Mouse (Mus musculus) right cerebral cortex, postnatal 25 days (tissue): Measurements from ENCODE around the gene Smarcc2.

Experiments
- DNase-seq: peaks from one replicate; pipeline ENCODE4 v3.0.0; 2022

Gene Smarcc2

GRCm38 (mm10) chr10:128458719-128459408, at the start of gene Smarcc2:
Gene Smarcc2, plus strand, starts transcription at chr10:128459248.
- peak; percentile 89 for DNase-seq

- DNase-seq, result peak; percentile 97
Measured at GRCm38 (mm10) chr10:128409692-128410559, 49.1 kb upstream of the Smarcc2 start.

- no peak for DNase-seq
Measured at GRCm38 (mm10) chr10:128410560-128410845, 48.5 kb upstream of the Smarcc2 start.

- peak; percentile 97 for DNase-seq
Measured at GRCm38 (mm10) chr10:128411211-128412054, 47.6 kb upstream of the Smarcc2 start, which contains the start of the genes Nabp2 and Rnf41. Gene Nabp2, minus strand, starts transcription at chr10:128411492. Gene Rnf41, plus strand, starts transcription at chr10:128411657.

GRCm38 (mm10) chr10:128412055-128412381, 47.0 kb upstream of the Smarcc2 start:
- no peak for DNase-seq

- DNase-seq, result no peak
Measured at GRCm38 (mm10) chr10:128412558-128412957, 46.5 kb upstream of the Smarcc2 start.

- DNase-seq, result no peak
Measured at GRCm38 (mm10) chr10:128413076-128413475, 46.0 kb upstream of the Smarcc2 start.

GRCm38 (mm10) chr10:128414848-128415247, 44.2 kb upstream of the Smarcc2 start:
- DNase-seq, result no peak

- no peak for DNase-seq
Measured at GRCm38 (mm10) chr10:128422426-128422825, 36.6 kb upstream of the Smarcc2 start.

GRCm38 (mm10) chr10:128424604-128425003, 34.4 kb upstream of the Smarcc2 start:
- no peak for DNase-seq

- DNase-seq, result no peak
Measured at GRCm38 (mm10) chr10:128425260-128425659, 33.8 kb upstream of the Smarcc2 start.

- DNase-seq, result no peak
Measured at GRCm38 (mm10) chr10:128429052-128429451, 30.0 kb upstream of the Smarcc2 start.

- DNase-seq, result no peak
Measured at GRCm38 (mm10) chr10:128429454-128429853, 29.6 kb upstream of the Smarcc2 start.

GRCm38 (mm10) chr10:128433417-128433816, 25.6 kb upstream of the Smarcc2 start:
- no peak for DNase-seq

- no peak for DNase-seq
Measured at GRCm38 (mm10) chr10:128434681-128435080, 24.4 kb upstream of the Smarcc2 start.

- DNase-seq, result no peak
Measured at GRCm38 (mm10) chr10:128435186-128435823, 23.7 kb upstream of the Smarcc2 start.

- no peak for DNase-seq
Measured at GRCm38 (mm10) chr10:128435873-128436272, 23.2 kb upstream of the Smarcc2 start.

GRCm38 (mm10) chr10:128436376-128436775, 22.7 kb upstream of the Smarcc2 start:
- DNase-seq, result no peak

- DNase-seq, result peak; percentile 39
Measured at GRCm38 (mm10) chr10:128438675-128439279, 20.3 kb upstream of the Smarcc2 start.

GRCm38 (mm10) chr10:128440407-128440806, 18.6 kb upstream of the Smarcc2 start:
- no peak for DNase-seq

- DNase-seq, result no peak
Measured at GRCm38 (mm10) chr10:128441324-128442119, 17.5 kb upstream of the Smarcc2 start.
